Mouse (Mus musculus) heart, postnatal 0 days (tissue): Measurements from ENCODE around the gene Fezf2.

Source experiments
- CTCF ChIP-seq: IDR thresholded peaks from 2 replicates; pipeline ENCODE4 v1.5.1; 2016; ENCODE audit warnings: antibody characterized with exemption, control low read depth, low read depth
- EP300 ChIP-seq: IDR thresholded peaks from 2 replicates; pipeline ENCODE4 v1.6.1; 2016; ENCODE audit warnings: antibody characterized with exemption, low read depth

GRCm38 (mm10) chr14:12377289-12377688, 29.3 kb upstream of the Fezf2 start:
- TF ChIP-seq CTCF, result no peak
- TF ChIP-seq EP300, result no peak
